In the genomic region with DNA sequence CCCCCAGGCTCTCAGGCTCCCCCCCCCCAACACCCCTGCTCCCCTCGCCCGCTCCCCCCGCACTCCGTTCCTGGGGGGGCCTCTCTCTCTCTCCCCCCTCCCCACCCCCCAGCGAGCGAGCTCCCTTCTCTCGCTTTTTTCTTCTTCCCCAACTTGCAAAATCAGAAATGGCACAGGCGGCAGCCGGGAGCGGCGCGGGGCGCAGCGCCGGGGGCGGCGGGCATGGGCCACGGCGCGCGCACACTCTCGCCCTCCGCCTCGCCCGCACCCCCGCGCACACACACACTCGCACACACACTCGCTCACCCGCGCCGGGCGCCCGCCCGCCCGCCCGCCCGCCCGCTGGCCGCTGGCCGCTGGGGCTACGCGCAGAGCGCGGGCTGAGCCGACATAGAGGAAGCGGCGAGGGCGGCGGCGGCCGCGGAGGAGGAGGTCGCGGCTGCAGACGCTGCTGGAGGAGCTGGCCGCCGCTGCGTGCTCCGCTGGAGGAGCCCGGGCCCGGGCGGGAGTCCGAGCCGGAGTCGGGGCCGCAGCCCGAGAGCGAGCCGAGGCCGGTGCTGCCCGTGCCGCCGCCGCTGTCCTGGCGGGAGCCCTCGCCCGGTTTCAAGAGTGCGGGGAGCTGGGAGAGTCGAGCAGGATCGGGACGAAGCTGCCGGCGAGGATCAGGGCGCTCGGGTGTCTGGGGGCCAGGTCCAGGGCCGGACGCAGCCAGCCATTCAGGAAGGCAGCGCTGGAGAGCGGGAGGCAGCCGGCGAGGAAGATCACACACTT, we compare ENCODE assay signal across 8 mouse cellular contexts. TPM values are rescaled to one million over a fixed set of nuclear protein-coding genes. Genes with fewer than 3 reads are reported as not detected.
DNase-seq lines count a peak whose midpoint lies in the region; ATAC-seq and TF ChIP-seq lines count a peak whose summit lies in the region.

No protein-coding gene starts in this region.

- peak overlapping the region; percentile 85 for H3K4me2 ChIP-seq in kidney, embryonic 15.5 days

- H3K27ac ChIP-seq in heart, adult 2 months = peak overlapping the region; percentile 77
- peak overlapping the region; percentile 98 for H3K27ac ChIP-seq in kidney, embryonic 15.5 days

- peaks cover 19% of the 10 kb centered on the region for H3K79me2 ChIP-seq in C2C12 (ENCODE audit: control insufficient read depth, insufficient read depth)
- no peaks in the 10 kb centered on the region for H3K79me2 ChIP-seq in heart, adult 2 months (replicated peaks; ENCODE audit: control insufficient read depth, insufficient read depth, low read length)

- peaks cover 5% of the 10 kb centered on the region for H3K79me3 ChIP-seq in C2C12 (ENCODE audit: low read depth)

- no peaks in the 10 kb centered on the region for H3K9me3 ChIP-seq in kidney, embryonic 15.5 days (replicated peaks)

- TF ChIP-seq EP300 in heart, adult 2 months (IDR thresholded peaks at IDR 0.05; ENCODE audit: insufficient read depth, low read depth, low read length) = no peak

- no peak for TF ChIP-seq POLR2A in heart, adult 2 months (IDR thresholded peaks at IDR 0.05; ENCODE audit: insufficient read depth, low read depth, low read length)

- peak overlapping the region; percentile 90 for H3ac ChIP-seq in C2C12 (ENCODE audit: control insufficient read depth, insufficient read length, low read depth)

- H3K4me1 ChIP-seq in heart, adult 2 months (ENCODE audit: control insufficient read depth, insufficient read depth, low read length) = no peaks in the 10 kb centered on the region
- peaks cover 22% of the 10 kb centered on the region for H3K4me1 ChIP-seq in kidney, embryonic 15.5 days

- H3K9ac ChIP-seq in heart, adult 2 months (ENCODE audit: low read depth, low read length) = peak overlapping the region; percentile 95
- peak overlapping the region; percentile 91 for H3K9ac ChIP-seq in kidney, embryonic 15.5 days

- no peaks in the 10 kb centered on the region for H3K27me3 ChIP-seq in C2C12 (ENCODE audit: control insufficient read depth, insufficient read depth, insufficient read length)
- H3K27me3 ChIP-seq in heart, adult 2 months (ENCODE audit: control insufficient read depth, insufficient read depth, low read length) = peaks cover 9% of the 10 kb centered on the region
- peaks cover 12% of the 10 kb centered on the region for H3K27me3 ChIP-seq in kidney, embryonic 15.5 days

- DNase-seq in CD4-positive, CD25-positive, alpha-beta regulatory T cell, adult 2 months (ENCODE audit: low read depth, low spot score) = peak; percentile 23
- peak; percentile 77 to 82 for DNase-seq in cerebellum, postnatal 10 days
- DNase-seq in heart, adult 2 months = peak; percentile 70 to 76
- DNase-seq in lung, postnatal 36 days = peak; percentile 26
- peak; percentile 45 for DNase-seq in urinary bladder, adult 2 months (ENCODE audit: low spot score)

- H3K36me3 ChIP-seq in C2C12 (ENCODE audit: control insufficient read depth, insufficient read depth) = peaks cover under 1% of the 10 kb centered on the region
- H3K36me3 ChIP-seq in heart, adult 2 months (ENCODE audit: control insufficient read depth, insufficient read depth, low read length) = no peaks in the 10 kb centered on the region
- H3K36me3 ChIP-seq in kidney, embryonic 15.5 days = no peaks in the 10 kb centered on the region

- no peak for TF ChIP-seq CTCF in C2C12 (IDR thresholded peaks at IDR 0.05; ENCODE audit: control insufficient read depth, insufficient read depth, insufficient read length)
- TF ChIP-seq CTCF in heart, adult 2 months (IDR thresholded peaks at IDR 0.05) = no peak

- peak overlapping the region; percentile 51 for H3K4me3 ChIP-seq in C2C12 (ENCODE audit: insufficient read depth, poor library complexity, severe bottlenecking)
- H3K4me3 ChIP-seq in heart, adult 2 months = peak overlapping the region; percentile 67
- peak overlapping the region; percentile 86 for H3K4me3 ChIP-seq in kidney, embryonic 15.5 days (replicated peaks)

- ATAC-seq in CD4-positive, CD25-positive, alpha-beta regulatory T cell, adult 4 months = no peak
- ATAC-seq in kidney, embryonic 15.5 days (replicated peaks; ENCODE audit: low FRiP score) = peak; percentile 12

- under 1% methylated on average over 79 of the region's 92 CpGs for WGBS in heart, adult 2 months
- WGBS in kidney, embryonic 15.5 days = 0% methylated on average over 55 of the region's 92 CpGs

- intact Hi-C loops in heart, adult 2 months (cut with DNase I) = loop anchor here (5.0 to 10.0 kb wide), 2 partner anchors 37 to 494 kb away; partner anchors contain the start of gene Fam172a

TF ChIP-seq in C2C12, 6 proteins besides CTCF, POLR2A, EP300 and RAD21:
- TF ChIP-seq MYOD1 (IDR thresholded peaks at IDR 0.05; ENCODE audit: control insufficient read depth, insufficient read length, low read depth) (no peak), MYOG (IDR thresholded peaks at IDR 0.05; ENCODE audit: control insufficient read depth, extremely low read depth, insufficient read length) (no peak), USF1 (IDR thresholded peaks at IDR 0.05; ENCODE audit: low read depth) (no peak), FOSL1 (IDR thresholded peaks at IDR 0.05; ENCODE audit: insufficient read depth, low read length, poor library complexity, severe bottlenecking) (no peak), CEBPB (IDR thresholded peaks at IDR 0.05; ENCODE audit: low read depth) (no peak)

RNA-seq across cellular contexts. Expression of gene Nr2f1, which starts 0.5 kb away (rescaled TPM):
- polyA plus RNA-seq in CD4-positive, CD25-positive, alpha-beta regulatory T cell, adult 4 months (2017; shearing (Covaris generic)) = not detected
- polyA plus RNA-seq in C2C12 (2012; fragmentation: generic; extraction: Trizol) = 6.8 TPM
- total RNA-seq in heart, adult 2 months (2021) = 1 to 10 TPM; 2.7 TPM
- polyA plus RNA-seq in heart, adult 2 months (2012; rRNA removed) = 8.9 and 10.5 TPM in 2 replicates
- 15.1 and 18.1 TPM in 2 replicates for polyA plus RNA-seq in kidney, embryonic 15.5 days (2015; fragmentation: Nextera tagmentation; extraction: Ambion mirVana)
- polyA plus RNA-seq in urinary bladder, adult 2 months (2012; rRNA removed) = 15.6 and 19.4 TPM in 2 replicates

Comparison
In these comparisons a context has a peak if more than half of its experiments do, and no peak if none do; other contexts are left out.
1. DNase-seq: peak in every context shown above with its lines; median percentile 80 in cerebellum, postnatal 10 days; 73 in heart, adult 2 months; 45 in urinary bladder, adult 2 months; 26 in lung, postnatal 36 days; 23 in CD4-positive, CD25-positive, alpha-beta regulatory T cell, adult 2 months.